Mouse (Mus musculus): ENCODE measurements around the gene Rpl18a.

GRCm38 (mm10) chr8:70912955-70913354 lies 15.7 kb upstream of the Rpl18a start:
- TF ChIP-seq CTCF (IDR thresholded peaks at IDR 0.05; ENCODE audit: borderline replicate concordance, insufficient read depth, low read length) (no peak), POLR2A (IDR thresholded peaks at IDR 0.05; ENCODE audit: low read depth, low read length) (no peak)
